Mouse (Mus musculus) pancreas, adult 10 weeks (tissue): Measurements from ENCODE around the gene Kmo. TPM values are rescaled to one million over a fixed set of nuclear protein-coding genes. Genes with fewer than 3 reads are reported as not detected.

Experiments
- polyA plus RNA-seq: library from polyadenylated mRNA; stranded (reverse); fragments of 350-450 nt; fragmentation: Illumina TruSeq; extraction: RNeasy Lipid Tissue Mini Kit (QIAGEN cat#74804); gene quantifications from one replicate; pipeline ENCODE4 v1.2.3, GENCODE M21; 2015; ENCODE audit warnings: low read depth, low replicate concordance; ENCODE audit not compliant: insufficient read depth

Gene Kmo
- 0.42 TPM for polyA plus RNA-seq

GRCm38 (mm10) chr1:175619814-175620431 lies at the start of gene Kmo:
Gene Kmo (plus strand): TSS chr1:175620381.

GRCm38 (mm10) chr1:175625257-175625879 lies 5.2 kb downstream of the Kmo start, which contains the start of gene Fh1:
Gene Fh1 (minus strand): TSS chr1:175625635.

DNA sequence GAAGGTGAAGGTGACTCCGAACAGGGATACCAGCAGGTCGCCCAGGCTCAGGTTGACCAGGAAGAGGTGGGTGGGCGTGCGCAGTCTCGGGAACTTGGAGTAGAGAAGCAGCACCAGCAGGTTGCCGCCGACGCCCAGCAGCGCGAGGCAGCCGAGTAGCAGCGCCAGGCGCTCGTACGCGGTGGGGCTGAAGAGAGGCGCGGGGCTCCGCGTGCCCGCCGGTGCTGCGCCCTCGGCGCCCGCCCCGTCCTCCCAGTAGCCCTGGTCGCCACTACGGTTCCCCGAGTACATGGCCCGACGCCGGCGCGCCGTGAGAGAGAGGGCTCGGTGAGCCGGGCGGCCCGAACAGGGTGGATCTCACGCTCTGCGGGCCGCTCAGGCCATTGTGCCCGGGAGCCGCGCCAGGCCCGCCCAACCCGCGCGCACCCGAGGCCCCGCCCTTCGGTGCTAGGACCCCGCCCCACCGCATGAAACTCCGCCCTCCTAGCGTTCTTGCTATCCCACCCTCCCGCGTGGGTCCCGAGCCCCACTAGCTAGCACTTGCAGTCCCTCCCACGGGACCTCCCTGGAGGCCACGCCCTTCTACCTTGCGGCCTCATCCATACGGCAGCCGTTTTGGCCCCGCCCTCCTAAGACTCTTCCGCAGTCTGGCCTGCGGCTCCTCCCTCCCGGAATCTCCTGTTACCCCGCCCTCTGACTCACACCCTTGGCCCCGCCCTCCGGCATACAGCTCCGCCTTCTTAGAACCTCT lies 72.2 kb downstream of the Kmo start, which contains the start of the genes Opn3 and Chml:
Gene Opn3, minus strand, starts transcription at position 531 of the 751 bp plus-strand sequence.
Gene Chml, minus strand, starts transcription at position 656 of the 751 bp plus-strand sequence.

DNA sequence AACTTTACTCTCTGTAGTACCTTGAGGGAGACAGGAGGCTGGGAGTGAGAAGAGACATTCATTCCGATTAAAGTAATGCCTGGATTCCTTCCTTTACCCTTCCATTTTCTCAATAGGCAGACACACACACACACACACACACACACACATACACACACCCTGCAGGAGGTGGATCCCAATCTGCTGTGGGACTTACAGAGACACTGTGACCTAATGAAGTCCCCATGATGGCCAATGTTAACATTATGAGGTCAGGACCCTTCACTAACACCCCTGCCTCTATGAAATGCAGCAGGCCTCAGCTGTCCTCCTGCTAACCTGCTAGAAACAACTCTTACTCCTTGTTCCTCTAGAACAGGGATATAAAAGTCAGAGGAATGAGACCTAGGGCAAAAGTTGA lies 78.1 kb downstream of the Kmo start, which contains the start of gene Wdr64:
Gene Wdr64, plus strand, starts transcription at position 301 of the 400 bp plus-strand sequence.

Other genes starting within 250 kb of the Kmo start
- 0.52 TPM for gene Rgs7, start 127.9 kb upstream of the Kmo start, polyA plus RNA-seq
- 23.7 TPM for gene Fh1, start 5.3 kb downstream of the Kmo start, polyA plus RNA-seq
- 0.74 TPM for gene Opn3, start 72.4 kb downstream of the Kmo start, polyA plus RNA-seq
- 1.4 TPM for gene Chml, start 72.5 kb downstream of the Kmo start, polyA plus RNA-seq
- not detected for gene Wdr64, start 78.2 kb downstream of the Kmo start, polyA plus RNA-seq